Mouse (Mus musculus): Measurements from ENCODE around the gene Gm21983. TPM values are rescaled to one million over a fixed set of nuclear protein-coding genes. Genes with fewer than 3 reads are reported as not detected.

Gene Gm21983
- total and polyA plus RNA-seq, 2 experiments from 2014 or later = not detected

DNA sequence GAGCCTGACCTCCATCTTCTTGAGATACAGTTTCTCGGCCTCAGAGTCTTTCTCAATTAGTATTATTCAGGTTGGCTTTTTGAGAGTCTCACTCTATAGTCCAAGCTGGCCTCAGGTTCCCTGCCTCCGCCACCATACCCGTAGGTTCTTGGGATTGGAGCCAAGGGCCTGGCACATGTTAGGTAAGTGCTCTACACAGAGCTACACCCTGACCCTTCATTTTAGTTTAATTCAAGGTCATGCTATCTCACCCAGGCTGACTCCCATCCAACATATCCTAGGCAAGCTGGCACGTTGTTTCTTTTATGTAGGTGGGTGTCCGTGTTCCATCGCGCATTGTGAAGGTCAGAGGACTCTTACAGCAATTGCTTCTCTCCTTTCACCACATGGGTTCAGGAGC, 6.0 kb downstream of the Gm21983 start:
- TF ChIP-seq CTCF (IDR thresholded peaks at IDR 0.05) = no peak
- no peaks in the 10 kb centered on the region for H3K4me1 ChIP-seq (ENCODE audit: insufficient read depth, low read length)
- H3K36me3 ChIP-seq (ENCODE audit: insufficient read depth, low read length) = peaks cover 41% of the 10 kb centered on the region
- no peak overlapping the region for H3K27ac ChIP-seq (ENCODE audit: low read depth, low read length)
- H3K9me3 ChIP-seq (ENCODE audit: low read length) = no peaks in the 10 kb centered on the region
- H3K27me3 ChIP-seq (ENCODE audit: insufficient read depth, low read length) = no peaks in the 10 kb centered on the region
- H3K4me3 ChIP-seq (ENCODE audit: low read depth, low read length) = no peak overlapping the region
- DNase-seq (ENCODE audit: low spot score) (no peak), ATAC-seq (ENCODE audit: low FRiP score) (no peak)
- no peak overlapping the region for H3K9ac ChIP-seq (replicated peaks; ENCODE audit: low read length, poor library complexity, severe bottlenecking)
- H3K4me2 ChIP-seq (ENCODE audit: low read depth, low read length, poor library complexity, severe bottlenecking) = no peak overlapping the region
- WGBS = 94% methylated on average over 7 of the region's 7 CpGs

DNA sequence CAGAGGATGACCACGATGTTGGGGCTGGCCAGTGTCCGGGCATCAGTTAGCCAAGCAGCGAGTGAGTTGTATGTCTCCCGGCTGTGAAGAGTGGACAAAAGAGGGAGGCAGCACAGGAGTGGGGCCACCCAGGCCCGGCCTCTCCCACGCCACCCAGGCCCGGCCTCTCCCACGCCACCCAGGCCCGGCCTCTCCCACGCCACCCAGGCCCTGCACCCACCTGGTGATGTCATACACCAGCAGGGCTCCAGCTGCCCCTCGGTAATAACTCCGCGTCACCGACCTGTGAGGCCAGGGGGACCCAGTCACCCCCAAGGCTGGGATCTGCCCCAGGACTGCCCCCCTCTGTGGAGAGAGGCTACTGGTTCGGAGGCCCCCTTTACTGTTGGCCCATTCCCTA, 6.4 kb downstream of the Gm21983 start:
- Histone ChIP-seq H3K4me1 (ENCODE audit: insufficient read depth, low read length) (no peaks in the 10 kb centered on the region), H3K9ac (replicated peaks; ENCODE audit: low read length, poor library complexity, severe bottlenecking) (no peak overlapping the region), H3K27ac (ENCODE audit: low read depth, low read length) (no peak overlapping the region), H3K4me3 (ENCODE audit: low read depth, low read length) (no peak overlapping the region), H3K27me3 (ENCODE audit: insufficient read depth, low read length) (no peaks in the 10 kb centered on the region), H3K4me2 (ENCODE audit: low read depth, low read length, poor library complexity, severe bottlenecking) (no peak overlapping the region), H3K36me3 (ENCODE audit: insufficient read depth, low read length) (peaks cover 41% of the 10 kb centered on the region), H3K9me3 (ENCODE audit: low read length) (no peaks in the 10 kb centered on the region)
- 94% methylated on average over 15 of the region's 15 CpGs for WGBS
- DNase-seq (ENCODE audit: low spot score) (no peak), ATAC-seq (ENCODE audit: low FRiP score) (no peak)
- TF ChIP-seq CTCF (IDR thresholded peaks at IDR 0.05) = no peak

DNA sequence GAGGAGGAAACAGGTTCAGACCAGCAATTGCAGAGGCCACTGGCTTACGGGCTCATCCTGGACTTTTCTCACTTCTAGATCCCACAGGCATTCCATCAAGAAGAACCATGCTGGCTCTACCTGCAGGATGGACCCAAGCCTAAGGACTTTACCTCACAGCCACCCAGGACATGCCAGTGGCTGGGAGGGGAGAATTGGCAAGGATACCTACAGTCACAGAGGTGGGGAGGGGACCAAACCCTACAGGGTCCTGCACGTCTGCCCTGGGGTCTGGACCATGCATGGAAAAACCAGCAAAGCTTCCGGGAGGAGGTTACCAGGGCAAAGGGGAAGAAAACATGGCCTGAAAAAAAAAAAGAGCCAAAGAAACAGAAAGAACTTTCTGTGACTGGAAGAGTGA, 9.9 kb downstream of the Gm21983 start:
- DNase-seq (ENCODE audit: low spot score) (no peak), ATAC-seq (ENCODE audit: low FRiP score) (no peak)
- Histone ChIP-seq H3K36me3 (ENCODE audit: insufficient read depth, low read length) (peaks cover 41% of the 10 kb centered on the region), H3K27me3 (ENCODE audit: insufficient read depth, low read length) (no peaks in the 10 kb centered on the region), H3K9ac (replicated peaks; ENCODE audit: low read length, poor library complexity, severe bottlenecking) (no peak overlapping the region), H3K4me2 (ENCODE audit: low read depth, low read length, poor library complexity, severe bottlenecking) (no peak overlapping the region), H3K27ac (ENCODE audit: low read depth, low read length) (no peak overlapping the region), H3K9me3 (ENCODE audit: low read length) (no peaks in the 10 kb centered on the region), H3K4me1 (ENCODE audit: insufficient read depth, low read length) (no peaks in the 10 kb centered on the region), H3K4me3 (ENCODE audit: low read depth, low read length) (no peak overlapping the region)
- TF ChIP-seq CTCF (IDR thresholded peaks at IDR 0.05) = no peak
- 95% methylated on average over 3 of the region's 3 CpGs for WGBS

DNA sequence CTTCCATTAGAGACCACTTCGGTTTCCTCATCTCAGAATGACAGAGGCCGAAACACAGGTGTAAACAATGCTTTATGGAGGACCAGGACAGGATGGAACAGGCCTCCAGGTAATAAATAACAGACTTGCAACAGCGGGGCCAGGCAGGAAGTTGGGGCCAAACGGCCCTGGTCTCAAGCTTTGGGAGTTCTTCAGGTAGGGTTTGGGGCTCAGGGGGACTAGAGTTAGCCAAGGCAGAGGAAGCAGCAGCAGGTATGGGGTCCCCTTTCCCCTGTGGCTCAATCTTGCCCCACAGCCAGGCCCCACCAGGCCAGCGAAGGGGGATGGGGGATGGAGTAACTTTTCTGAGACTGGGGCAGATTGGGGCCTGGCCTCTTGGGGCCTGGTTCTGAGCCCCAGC, 12.5 kb downstream of the Gm21983 start:
- ATAC-seq (ENCODE audit: low FRiP score) = no peak
- Histone ChIP-seq H3K27me3 (ENCODE audit: insufficient read depth, low read length) (no peaks in the 10 kb centered on the region), H3K4me2 (ENCODE audit: low read depth, low read length, poor library complexity, severe bottlenecking) (no peak overlapping the region), H3K9me3 (ENCODE audit: low read length) (no peaks in the 10 kb centered on the region), H3K4me1 (ENCODE audit: insufficient read depth, low read length) (peaks cover 19% of the 10 kb centered on the region), H3K4me3 (ENCODE audit: low read depth, low read length) (no peak overlapping the region), H3K36me3 (ENCODE audit: insufficient read depth, low read length) (peaks cover 28% of the 10 kb centered on the region), H3K9ac (replicated peaks; ENCODE audit: low read length, poor library complexity, severe bottlenecking) (no peak overlapping the region), H3K27ac (ENCODE audit: low read depth, low read length) (no peak overlapping the region)
- TF ChIP-seq CTCF (IDR thresholded peaks at IDR 0.05) = no peak
- DNase-seq (ENCODE audit: low spot score) = no peak
- 95% methylated on average over 5 of the region's 5 CpGs for WGBS

DNA sequence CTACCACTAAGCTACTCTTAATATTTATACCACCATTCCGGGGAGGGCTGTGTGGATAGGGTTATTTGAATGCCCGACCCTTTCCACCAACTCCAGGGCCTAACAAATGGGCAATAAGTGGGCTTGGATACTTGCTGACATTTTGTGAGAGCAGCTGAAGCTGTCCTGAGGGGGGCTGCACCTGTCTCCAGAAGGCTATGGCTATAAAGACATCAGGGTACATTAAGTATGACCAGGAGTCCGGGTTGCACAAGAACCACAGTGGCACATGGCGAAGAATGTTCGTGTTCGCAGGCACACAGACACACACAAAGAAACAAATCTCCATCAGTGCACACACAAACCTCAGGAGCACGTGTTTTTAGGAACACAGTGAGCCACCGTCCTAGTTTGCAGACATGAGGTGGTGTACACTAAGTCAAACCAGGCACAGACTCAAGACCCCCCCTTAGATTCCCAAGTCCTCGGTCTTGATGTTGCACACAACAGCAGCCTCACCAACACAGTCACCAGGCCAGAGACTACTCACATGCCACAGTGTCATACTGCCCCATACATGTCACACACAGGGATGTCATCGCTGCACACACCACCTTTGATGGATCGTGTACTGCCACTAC, 13.3 kb downstream of the Gm21983 start:
- peak overlapping the region; percentile 82 for H3K4me3 ChIP-seq (ENCODE audit: low read depth, low read length)

DNA sequence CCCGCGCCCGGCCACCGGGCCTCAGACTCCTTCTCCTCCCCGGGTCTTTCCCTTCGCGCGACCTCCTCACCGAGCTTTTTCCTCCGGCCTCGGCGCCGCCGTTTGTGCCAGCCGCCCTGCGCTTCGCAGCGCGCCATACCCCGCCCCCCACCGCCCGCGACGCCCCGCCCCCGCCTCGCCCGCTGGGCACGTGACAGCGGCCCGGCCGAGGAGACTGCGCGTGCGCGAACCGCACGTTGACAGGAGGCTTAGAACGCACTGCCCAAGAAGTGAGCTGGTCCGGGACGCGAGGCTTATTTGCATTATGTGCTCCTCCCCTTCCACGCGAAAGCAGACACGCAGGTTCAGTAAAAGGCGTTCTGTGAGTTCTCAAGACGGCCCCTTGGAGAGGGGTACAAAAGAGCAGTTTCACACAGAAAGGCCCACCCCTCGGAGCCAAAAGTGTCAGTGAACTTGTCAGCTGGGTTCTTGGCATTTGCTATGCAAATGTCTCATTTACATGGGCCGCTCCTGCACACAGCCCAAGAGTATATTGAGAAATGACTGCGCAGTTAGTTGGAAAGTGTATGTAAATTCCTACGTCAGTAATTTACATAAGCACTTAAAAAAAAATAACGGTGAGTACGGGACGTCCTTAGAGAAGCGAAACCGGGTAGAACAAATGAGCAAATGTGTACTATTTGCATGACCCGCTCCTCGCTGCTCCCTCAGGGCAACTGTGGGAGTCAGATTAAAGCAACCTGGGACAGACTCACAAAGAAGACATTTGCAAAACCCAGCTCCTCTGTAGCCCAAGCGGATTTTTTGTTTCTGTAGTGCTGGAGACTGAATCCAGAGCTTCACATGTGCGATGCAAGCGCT, 14.0 kb downstream of the Gm21983 start, which contains the start of gene Egln2:
Egln2 (minus strand) TSS at position 189 of the 861 bp plus-strand sequence.
- Histone ChIP-seq H3K27me3 (ENCODE audit: insufficient read depth, low read length) (no peaks in the 10 kb centered on the region), H3K4me1 (ENCODE audit: insufficient read depth, low read length) (peaks cover 25% of the 10 kb centered on the region), H3K9ac (replicated peaks; ENCODE audit: low read length, poor library complexity, severe bottlenecking) (peak within 1 kb of the TSS; percentile 94), H3K27ac (ENCODE audit: low read depth, low read length) (peak within 1 kb of the TSS; percentile 96), H3K4me2 (ENCODE audit: low read depth, low read length, poor library complexity, severe bottlenecking) (peak within 1 kb of the TSS; percentile 69), H3K36me3 (ENCODE audit: insufficient read depth, low read length) (peaks cover 14% of the 10 kb centered on the region; the same call in 1 of the 2 replicates), H3K9me3 (ENCODE audit: low read length) (no peaks in the 10 kb centered on the region), H3K4me3 (ENCODE audit: low read depth, low read length) (peak within 1 kb of the TSS; percentile 82)
- DNase-seq (ENCODE audit: low spot score) = peak; percentile 94
- WGBS = 1% methylated on average over 60 of the region's 61 CpGs
- peak; percentile 83 for ATAC-seq (ENCODE audit: low FRiP score)
- TF ChIP-seq CTCF (IDR thresholded peaks at IDR 0.05) = no peak

More for the DNA sequence above, 13.3 kb downstream of the Gm21983 start:
- no peaks in the 10 kb centered on the region for H3K9me3 ChIP-seq (ENCODE audit: low read length)
- DNase-seq (ENCODE audit: low spot score) (no peak), ATAC-seq (ENCODE audit: low FRiP score) (no peak)
- peaks cover 22% of the 10 kb centered on the region for H3K36me3 ChIP-seq (ENCODE audit: insufficient read depth, low read length)
- no peak for TF ChIP-seq CTCF (IDR thresholded peaks at IDR 0.05)
- peak overlapping the region; percentile 96 for H3K27ac ChIP-seq (ENCODE audit: low read depth, low read length)
- no peaks in the 10 kb centered on the region for H3K27me3 ChIP-seq (ENCODE audit: insufficient read depth, low read length)
- WGBS = 67% methylated on average over 11 of the region's 11 CpGs
- peaks cover 25% of the 10 kb centered on the region for H3K4me1 ChIP-seq (ENCODE audit: insufficient read depth, low read length)
- peak overlapping the region; percentile 69 for H3K4me2 ChIP-seq (ENCODE audit: low read depth, low read length, poor library complexity, severe bottlenecking)
- 0 out of 2 replicates have a peak overlapping the region, but pooled peaks have one; percentile 94 for H3K9ac ChIP-seq (replicated peaks; ENCODE audit: low read length, poor library complexity, severe bottlenecking)

Data from midbrain, postnatal 0 days (tissue).